Mouse (Mus musculus): ENCODE data around the gene Unc5c. TPM values are rescaled to one million over a fixed set of nuclear protein-coding genes. Genes with fewer than 3 reads are reported as not detected.
A peak's percentile ranks its signal among the peaks of the same experiment; 100 is the strongest.

Unc5c gene
- total RNA-seq, 2 experiments from 2014 or later: 32.3 to 34.7 TPM

GRCm38 (mm10) chr3:141733844-141734243, 268.8 kb downstream of the Unc5c start:
- TF ChIP-seq CTCF (IDR thresholded peaks at IDR 0.05): no peak
- intact Hi-C loops (cut with DNase I): no loop called here
- Histone ChIP-seq H3K4me3 (no peak overlapping the region), H3K27ac (no peak overlapping the region)
- no peak for DNase-seq (ENCODE audit: extremely low spot score in 1 of 2, low spot score in 2 of 2)

GRCm38 (mm10) chr3:141735285-141735684, 270.3 kb downstream of the Unc5c start:
- Histone ChIP-seq H3K4me3 (no peak overlapping the region), H3K27ac (no peak overlapping the region)
- no peak for DNase-seq (ENCODE audit: extremely low spot score in 1 of 2, low spot score in 2 of 2)
- TF ChIP-seq CTCF (IDR thresholded peaks at IDR 0.05): no peak
- intact Hi-C loops (cut with DNase I): no loop called here

GRCm38 (mm10) chr3:141745322-141745721, 280.3 kb downstream of the Unc5c start:
- Histone ChIP-seq H3K4me3 (no peak overlapping the region), H3K27ac (no peak overlapping the region)
- TF ChIP-seq CTCF (IDR thresholded peaks at IDR 0.05): no peak
- no peak for DNase-seq (ENCODE audit: extremely low spot score in 1 of 2, low spot score in 2 of 2)
- intact Hi-C loops (cut with DNase I): no loop called here

GRCm38 (mm10) chr3:141748694-141749381, 283.8 kb downstream of the Unc5c start:
- no peak overlapping the region for H3K4me3 ChIP-seq
- no peak for TF ChIP-seq CTCF (IDR thresholded peaks at IDR 0.05)
- no peak for DNase-seq (ENCODE audit: extremely low spot score in 1 of 2, low spot score in 2 of 2)
- no peak overlapping the region for H3K27ac ChIP-seq
- intact Hi-C loops (cut with DNase I): no loop called here

- no peak for TF ChIP-seq CTCF (IDR thresholded peaks at IDR 0.05)
- H3K27ac ChIP-seq: no peak overlapping the region
- DNase-seq (ENCODE audit: extremely low spot score in 1 of 2, low spot score in 2 of 2): no peak
- intact Hi-C loops (cut with DNase I): no loop called here
- H3K4me3 ChIP-seq: no peak overlapping the region
Measured at GRCm38 (mm10) chr3:141752172-141752571, 287.2 kb downstream of the Unc5c start.

- DNase-seq (ENCODE audit: extremely low spot score in 1 of 2, low spot score in 2 of 2): no peak
- intact Hi-C loops (cut with DNase I): no loop called here
- TF ChIP-seq CTCF (IDR thresholded peaks at IDR 0.05): no peak
- no peak overlapping the region for H3K4me3 ChIP-seq
- no peak overlapping the region for H3K27ac ChIP-seq
Measured at GRCm38 (mm10) chr3:141757259-141757658, 292.2 kb downstream of the Unc5c start.

- no peak for TF ChIP-seq CTCF (IDR thresholded peaks at IDR 0.05)
- no peak for DNase-seq (ENCODE audit: extremely low spot score in 1 of 2, low spot score in 2 of 2)
- Histone ChIP-seq H3K27ac (no peak overlapping the region), H3K4me3 (no peak overlapping the region)
- intact Hi-C loops (cut with DNase I): no loop called here
Measured at GRCm38 (mm10) chr3:141778411-141778919, 313.4 kb downstream of the Unc5c start.

- intact Hi-C loops (cut with DNase I): no loop called here
- Histone ChIP-seq H3K27ac (no peak overlapping the region), H3K4me3 (no peak overlapping the region)
- no peak for TF ChIP-seq CTCF (IDR thresholded peaks at IDR 0.05)
- no peak for DNase-seq (ENCODE audit: extremely low spot score in 1 of 2, low spot score in 2 of 2)
Measured at GRCm38 (mm10) chr3:141779186-141779585, 314.2 kb downstream of the Unc5c start.

GRCm38 (mm10) chr3:141782553-141782952, 317.5 kb downstream of the Unc5c start:
- DNase-seq (ENCODE audit: extremely low spot score in 1 of 2, low spot score in 2 of 2): no peak
- no peak for TF ChIP-seq CTCF (IDR thresholded peaks at IDR 0.05)
- intact Hi-C loops (cut with DNase I): no loop called here
- Histone ChIP-seq H3K4me3 (no peak overlapping the region), H3K27ac (no peak overlapping the region)

GRCm38 (mm10) chr3:141791026-141791780, 326.2 kb downstream of the Unc5c start:
- Histone ChIP-seq H3K4me3 (no peak overlapping the region), H3K27ac (no peak overlapping the region)
- DNase-seq (ENCODE audit: extremely low spot score in 1 of 2, low spot score in 2 of 2): no peak
- no peak for TF ChIP-seq CTCF (IDR thresholded peaks at IDR 0.05)
- intact Hi-C loops (cut with DNase I): no loop called here

- intact Hi-C loops (cut with DNase I): no loop called here
- peak in 1 of 2 experiments; percentile 26 for DNase-seq (ENCODE audit: extremely low spot score in 1 of 2, low spot score in 2 of 2)
- TF ChIP-seq CTCF (IDR thresholded peaks at IDR 0.05): no peak
- Histone ChIP-seq H3K4me3 (no peak overlapping the region), H3K27ac (no peak overlapping the region)
Measured at GRCm38 (mm10) chr3:141792106-141792505, 327.1 kb downstream of the Unc5c start.

- H3K4me3 ChIP-seq: no peak overlapping the region
- DNase-seq (ENCODE audit: extremely low spot score in 1 of 2, low spot score in 2 of 2): no peak
- no peak overlapping the region for H3K27ac ChIP-seq
- no peak for TF ChIP-seq CTCF (IDR thresholded peaks at IDR 0.05)
- intact Hi-C loops (cut with DNase I): no loop called here
Measured at GRCm38 (mm10) chr3:141793755-141794154, 328.7 kb downstream of the Unc5c start.
